21 mouse cellular contexts compared by ENCODE assay signal in genomic region chr11:39255425-39255824, GRCm38 (mm10).
"Had no signal": no experiment of that assay in that cellular context is flagged by ENCODE, and none has a peak within 500 bp of the region (broad histone marks: within the 10 kb centered on the region; RNA-seq: fewer than 3 reads in every experiment).

No protein-coding gene starts in this region.

- H3K4me2 ChIP-seq: kidney, embryonic 15.5 days; limb, embryonic 12.5 days; limb, embryonic 15.5 days; liver, embryonic 11.5 days; lung, embryonic 14.5 days; midbrain, embryonic 12.5 days; midbrain, embryonic 15.5 days; neural tube, embryonic 12.5 days; neural tube, embryonic 15.5 days; stomach, embryonic 15.5 days had no signal

- DNase-seq: kidney, adult 8-10 months; kidney, postnatal 10 days; kidney, postnatal 36 days; left cerebral cortex, postnatal 4 days; liver, postnatal 0 days; lung, embryonic 14.5 days; right cerebral cortex, postnatal 25 days; spleen, adult 18-20 months; thymus, postnatal 25 days had no signal

- H3K4me3 ChIP-seq: kidney, embryonic 15.5 days; limb, embryonic 12.5 days; limb, embryonic 15.5 days; midbrain, embryonic 12.5 days; midbrain, embryonic 15.5 days; neural tube, embryonic 12.5 days; neural tube, embryonic 15.5 days; stomach, embryonic 15.5 days had no signal

- H3K4me1 ChIP-seq: kidney, embryonic 15.5 days; limb, embryonic 12.5 days; limb, embryonic 15.5 days; midbrain, embryonic 12.5 days; midbrain, embryonic 15.5 days; neural tube, embryonic 12.5 days; neural tube, embryonic 15.5 days; stomach, embryonic 15.5 days had no signal

- H3K27ac ChIP-seq: kidney, embryonic 15.5 days; limb, embryonic 12.5 days; limb, embryonic 15.5 days; liver, embryonic 14.5 days; macrophage; midbrain, embryonic 12.5 days; midbrain, embryonic 15.5 days; neural tube, embryonic 12.5 days; neural tube, embryonic 15.5 days; stomach, embryonic 15.5 days had no signal

- H3K27me3 ChIP-seq: kidney, embryonic 15.5 days; limb, embryonic 12.5 days; limb, embryonic 15.5 days; midbrain, embryonic 12.5 days; midbrain, embryonic 15.5 days; neural tube, embryonic 12.5 days; neural tube, embryonic 15.5 days; stomach, embryonic 15.5 days had no signal

- H3K9ac ChIP-seq: kidney, embryonic 15.5 days; limb, embryonic 12.5 days; limb, embryonic 15.5 days; liver, embryonic 14.5 days; liver, postnatal 0 days; lung, embryonic 14.5 days; midbrain, embryonic 12.5 days; midbrain, embryonic 15.5 days; neural tube, embryonic 12.5 days; neural tube, embryonic 15.5 days; stomach, embryonic 15.5 days had no signal

- H3K9me3 ChIP-seq: kidney, embryonic 15.5 days; limb, embryonic 12.5 days; limb, embryonic 15.5 days; midbrain, embryonic 12.5 days; midbrain, embryonic 15.5 days; neural tube, embryonic 12.5 days; neural tube, embryonic 15.5 days; stomach, embryonic 15.5 days had no signal

- ATAC-seq: liver, postnatal 0 days; lung, postnatal 0 days; midbrain, embryonic 15.5 days had no signal

- H3K36me3 ChIP-seq: kidney, embryonic 15.5 days; limb, embryonic 12.5 days; limb, embryonic 15.5 days; midbrain, embryonic 12.5 days; midbrain, embryonic 15.5 days; neural tube, embryonic 12.5 days; neural tube, embryonic 15.5 days; stomach, embryonic 15.5 days had no signal
